Mouse (Mus musculus) brain, embryonic 14.5 days (tissue): ENCODE measurements around the gene Cd163. TPM values are rescaled to one million over a fixed set of nuclear protein-coding genes. Genes with fewer than 3 reads are reported as not detected.
A peak's percentile ranks its signal among the peaks of the same experiment; 100 is the strongest.

Experiments used
- DNase-seq: peaks from one replicate; pipeline ENCODE4 v3.0.0-alpha.2; 2011; ENCODE audit warnings: low read depth
- CTCF ChIP-seq: fragments of 200-500 bp; IDR thresholded peaks from 2 replicates; pipeline ENCODE4 v1.5.1; 2012; ENCODE audit warnings: inconsistent platforms, mild to moderate bottlenecking, moderate library complexity, borderline replicate concordance; ENCODE audit not compliant: insufficient read depth, insufficient read length; ENCODE audit errors: extremely low read depth
- POLR2A ChIP-seq: fragments of 200-500 bp; IDR thresholded peaks from 2 replicates; pipeline ENCODE4 v1.6.1; 2012; ENCODE audit warnings: mild to moderate bottlenecking, inconsistent platforms, borderline replicate concordance; ENCODE audit not compliant: poor library complexity, insufficient read depth, insufficient read length, severe bottlenecking; ENCODE audit errors: extremely low read depth
- polyA plus RNA-seq: library from polyadenylated mRNA; depleted of rRNA; stranded (reverse); fragments of >200 nt; gene quantifications from 2 replicates; pipeline ENCODE4 v1.2.3, GENCODE M21; 2012

Gene Cd163
- polyA plus RNA-seq, 1 experiment, result 0.19 TPM

DNA sequence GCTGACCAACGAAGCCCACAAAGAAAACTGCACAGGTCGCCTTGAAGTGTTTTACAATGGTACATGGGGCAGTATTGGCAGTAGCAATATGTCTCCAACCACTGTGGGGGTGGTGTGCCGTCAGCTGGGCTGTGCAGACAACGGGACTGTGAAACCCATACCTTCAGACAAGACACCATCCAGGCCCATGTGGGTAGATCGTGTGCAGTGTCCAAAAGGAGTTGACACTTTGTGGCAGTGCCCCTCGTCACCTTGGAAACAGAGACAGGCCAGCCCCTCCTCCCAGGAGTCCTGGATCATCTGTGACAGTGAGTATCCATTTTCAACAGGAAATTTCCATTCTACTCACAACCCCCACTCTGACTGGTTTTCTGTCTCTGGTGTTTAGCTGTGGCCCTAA is 15.9 kb downstream of the Cd163 start:
- no peak for TF ChIP-seq CTCF
- no peak for TF ChIP-seq POLR2A
- DNase-seq, result no peak

DNA sequence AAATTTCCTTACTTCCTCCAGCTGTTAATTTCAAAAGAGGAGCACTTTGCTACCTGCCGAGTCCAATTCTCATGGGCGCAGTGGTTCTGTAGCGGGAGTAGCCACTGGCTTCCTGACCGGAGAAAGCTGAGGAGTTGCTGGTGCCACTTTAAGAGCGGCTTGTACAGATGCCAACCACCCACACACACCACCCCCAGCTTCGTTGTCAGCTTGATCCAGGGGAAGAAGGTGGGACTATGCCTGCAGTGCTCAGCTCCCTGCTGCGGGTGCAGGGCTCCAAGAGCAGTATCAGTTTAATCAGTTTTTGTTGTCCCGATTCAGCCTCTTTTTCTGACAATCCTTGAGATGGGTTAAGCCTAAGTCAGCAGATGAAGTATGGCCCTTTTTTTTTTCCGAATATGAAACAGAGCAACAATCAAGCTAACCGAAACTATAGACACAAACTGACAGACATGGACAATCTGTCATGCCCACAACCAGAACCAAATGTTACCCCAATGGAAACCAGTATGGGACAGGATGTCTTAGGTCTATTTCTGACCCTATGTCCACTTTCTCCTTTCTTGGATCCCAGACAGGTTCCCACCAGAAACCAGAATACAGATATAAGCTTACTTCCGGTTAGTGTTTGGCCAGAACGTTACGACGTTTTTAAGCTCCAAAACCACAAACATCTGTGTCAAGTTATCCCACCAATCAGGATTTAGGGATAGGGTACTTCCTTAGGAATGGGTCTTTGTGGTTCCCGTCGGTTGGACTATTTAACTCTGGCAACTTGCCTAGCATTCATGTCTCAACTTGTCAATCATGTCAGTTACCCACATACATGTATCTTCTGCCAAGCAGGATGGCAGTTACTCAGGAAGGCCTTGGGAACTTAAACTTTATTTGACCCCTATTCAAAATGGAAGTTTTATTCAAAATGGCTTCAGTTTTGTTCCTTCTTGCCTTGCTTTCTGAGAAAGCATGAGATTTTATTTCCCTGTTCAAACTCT is 17.3 kb downstream of the Cd163 start:
- TF ChIP-seq POLR2A (no peak), CTCF (no peak)
- DNase-seq, result no peak

DNA sequence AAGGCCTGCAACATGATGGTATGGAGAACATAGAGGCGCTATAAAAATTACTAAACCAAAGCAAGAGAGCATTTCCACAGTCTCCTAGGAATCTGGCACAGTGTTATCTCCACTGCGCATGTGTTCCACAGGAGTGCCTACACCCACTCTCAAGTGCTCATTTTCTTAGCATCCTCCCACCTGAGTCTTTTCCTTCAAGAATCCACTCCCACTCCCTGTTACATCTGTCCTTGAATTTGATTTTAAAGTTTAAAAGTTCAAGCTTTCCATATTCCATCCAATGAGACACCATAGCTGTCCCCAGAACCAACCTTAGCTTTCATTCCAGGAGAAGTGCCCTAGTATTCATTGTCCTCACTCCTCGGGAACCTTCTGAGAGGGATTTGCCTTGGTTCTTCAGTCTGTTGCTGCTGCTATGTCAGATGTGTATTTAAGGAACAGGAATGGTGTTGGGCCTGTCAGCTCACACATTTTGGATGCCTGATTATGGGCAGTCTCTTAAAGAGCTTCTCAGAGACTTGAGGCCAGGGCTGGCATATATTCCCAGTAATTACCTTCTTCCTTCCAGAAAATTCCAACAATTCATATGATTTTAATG is 24.0 kb downstream of the Cd163 start:
- TF ChIP-seq POLR2A, result no peak
- no peak for TF ChIP-seq CTCF

DNA sequence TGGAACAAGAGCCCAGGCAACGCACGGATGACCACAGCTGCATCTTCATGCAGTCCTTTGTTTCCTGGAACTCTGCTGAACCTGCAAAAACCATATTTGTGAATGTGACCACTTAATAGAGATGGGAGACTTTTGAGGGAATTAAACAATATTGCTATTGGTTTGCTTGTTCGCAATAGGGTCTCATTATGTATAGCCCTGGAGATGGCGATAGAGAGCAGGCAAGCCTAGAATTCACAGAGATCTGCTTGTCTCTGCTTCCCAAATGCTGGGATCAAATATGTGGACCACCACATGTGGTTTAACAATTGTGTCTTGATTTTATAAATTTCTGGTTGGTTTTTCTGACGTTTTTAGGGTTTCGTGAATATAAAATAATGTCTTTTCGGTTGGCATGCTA is 25.2 kb downstream of the Cd163 start:
- TF ChIP-seq CTCF (no peak), POLR2A (no peak)
- DNase-seq, result no peak

More for the DNA sequence above, 24.0 kb downstream of the Cd163 start:
- no peak for DNase-seq

DNA sequence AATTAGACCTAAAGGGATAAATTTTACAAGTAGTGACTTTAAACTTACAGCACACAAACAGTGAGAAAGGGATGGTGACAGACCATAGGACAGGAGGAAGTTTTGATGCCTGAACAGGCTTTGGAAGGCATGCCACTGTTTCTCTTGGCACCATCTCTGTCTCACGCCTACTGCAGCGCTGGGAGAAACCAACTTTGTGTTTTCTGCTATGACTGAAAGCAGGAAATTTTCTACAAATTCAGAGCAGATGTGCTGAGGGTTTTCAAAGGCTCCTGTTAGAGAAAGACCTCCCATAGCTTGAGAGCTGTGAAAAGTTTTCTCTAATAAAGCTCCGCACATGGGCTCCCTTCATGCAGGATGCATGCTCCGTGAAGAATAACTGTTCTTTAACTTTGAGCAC is 40.6 kb downstream of the Cd163 start:
- TF ChIP-seq POLR2A (no peak), CTCF (no peak)
- peak; percentile 9 for DNase-seq

DNA sequence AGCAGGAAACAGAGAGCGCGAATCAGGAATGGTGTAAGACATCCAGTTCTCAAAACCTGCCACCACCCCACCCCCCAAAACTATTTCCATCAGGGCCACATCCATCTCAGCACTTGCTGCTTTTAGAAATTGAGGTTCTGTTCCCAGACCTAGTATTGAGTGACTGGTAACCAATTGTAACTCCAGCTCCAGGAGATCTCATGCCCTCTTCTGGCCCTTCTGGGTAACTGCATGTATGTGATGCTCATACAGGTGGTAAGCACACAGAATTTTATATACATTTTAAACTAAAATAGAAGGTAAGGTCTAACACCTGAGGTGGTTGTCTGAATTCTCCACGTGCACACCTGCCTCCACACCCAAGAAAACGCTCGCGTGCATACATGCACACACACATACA is 42.2 kb downstream of the Cd163 start:
- DNase-seq, result no peak
- peak; percentile 7; the same call in 1 of the 2 replicates for TF ChIP-seq CTCF
- no peak for TF ChIP-seq POLR2A

DNA sequence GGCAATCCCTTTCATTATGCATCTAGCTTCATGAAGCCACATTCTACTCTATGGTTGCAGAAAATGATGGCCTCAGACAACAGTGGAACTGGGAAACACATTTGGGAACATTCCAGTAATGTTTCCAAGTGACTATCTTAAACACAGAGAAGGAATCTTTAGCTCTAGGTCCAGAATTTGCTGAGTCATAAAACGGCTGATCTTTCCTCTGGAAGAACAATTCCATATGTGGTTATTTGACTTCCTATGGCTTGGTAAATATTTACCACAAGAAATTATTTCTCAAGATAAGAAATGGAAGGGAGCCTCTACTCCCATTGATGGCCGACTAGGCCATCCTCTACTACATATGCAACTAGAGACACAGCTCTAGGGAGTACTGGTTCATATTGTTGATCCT is 48.8 kb downstream of the Cd163 start:
- TF ChIP-seq CTCF, result no peak
- TF ChIP-seq POLR2A, result no peak
- no peak for DNase-seq

DNA sequence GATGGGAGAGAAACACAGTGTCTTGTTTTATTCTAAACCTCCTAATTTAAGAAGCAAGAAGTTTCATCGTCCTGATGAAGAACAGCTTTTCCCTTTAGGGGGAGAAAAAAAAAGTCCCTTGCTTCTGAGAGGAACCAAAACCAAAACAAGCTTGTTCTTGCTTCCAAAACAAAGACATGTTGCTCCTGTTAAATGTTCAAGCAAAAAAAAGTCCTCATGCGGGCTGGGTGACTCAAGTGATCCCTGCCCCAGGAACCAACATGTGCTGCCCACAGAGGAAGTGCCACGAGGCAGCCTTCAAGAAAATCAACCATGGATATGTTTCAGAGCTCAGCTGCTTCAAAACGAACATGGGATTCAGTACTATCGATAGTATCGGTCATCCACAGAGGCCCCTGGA is 54.5 kb downstream of the Cd163 start:
- no peak for DNase-seq
- TF ChIP-seq POLR2A (no peak), CTCF (no peak)

DNA sequence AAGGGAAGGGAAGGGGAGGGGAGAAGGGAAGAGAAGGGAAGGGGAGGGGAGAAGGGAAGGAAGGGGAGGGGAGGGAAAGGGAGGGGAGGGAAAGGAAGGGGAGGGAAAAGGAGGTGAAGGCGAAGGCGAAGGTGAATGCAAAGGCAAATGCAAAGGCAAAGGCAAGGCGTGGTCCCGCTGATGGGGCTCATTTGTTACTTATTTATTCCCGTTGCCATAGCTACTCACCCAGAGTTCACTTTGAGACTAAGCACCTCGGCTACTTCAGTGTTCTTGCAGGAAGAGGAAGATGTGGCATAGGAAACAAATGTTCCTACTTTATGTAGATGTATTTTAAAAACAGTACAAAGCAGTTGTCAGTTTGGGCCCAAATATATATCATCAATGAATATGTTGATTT is 56.1 kb downstream of the Cd163 start:
- no peak for DNase-seq
- TF ChIP-seq CTCF (no peak), POLR2A (no peak)

DNA sequence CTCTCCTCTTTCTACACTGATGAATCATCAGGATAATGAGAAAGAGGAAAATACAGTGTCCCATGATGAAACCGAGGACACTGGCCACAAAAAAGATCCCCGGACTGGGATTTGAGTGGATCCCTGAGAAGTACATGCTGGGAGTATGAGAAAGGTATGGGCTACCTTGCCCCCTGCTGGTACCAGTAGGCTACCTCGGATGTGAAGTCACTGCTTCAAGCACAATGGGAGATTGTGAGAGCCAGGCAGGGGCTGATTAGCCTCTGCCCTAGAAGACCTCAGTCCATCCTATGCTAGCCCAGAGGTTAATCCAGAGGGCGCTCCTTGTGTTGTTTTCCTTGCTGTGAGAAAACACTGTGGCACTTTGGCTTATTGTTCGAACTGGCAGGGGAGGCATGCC is 59.9 kb downstream of the Cd163 start:
- DNase-seq, result no peak
- TF ChIP-seq CTCF, result no peak
- no peak for TF ChIP-seq POLR2A

DNA sequence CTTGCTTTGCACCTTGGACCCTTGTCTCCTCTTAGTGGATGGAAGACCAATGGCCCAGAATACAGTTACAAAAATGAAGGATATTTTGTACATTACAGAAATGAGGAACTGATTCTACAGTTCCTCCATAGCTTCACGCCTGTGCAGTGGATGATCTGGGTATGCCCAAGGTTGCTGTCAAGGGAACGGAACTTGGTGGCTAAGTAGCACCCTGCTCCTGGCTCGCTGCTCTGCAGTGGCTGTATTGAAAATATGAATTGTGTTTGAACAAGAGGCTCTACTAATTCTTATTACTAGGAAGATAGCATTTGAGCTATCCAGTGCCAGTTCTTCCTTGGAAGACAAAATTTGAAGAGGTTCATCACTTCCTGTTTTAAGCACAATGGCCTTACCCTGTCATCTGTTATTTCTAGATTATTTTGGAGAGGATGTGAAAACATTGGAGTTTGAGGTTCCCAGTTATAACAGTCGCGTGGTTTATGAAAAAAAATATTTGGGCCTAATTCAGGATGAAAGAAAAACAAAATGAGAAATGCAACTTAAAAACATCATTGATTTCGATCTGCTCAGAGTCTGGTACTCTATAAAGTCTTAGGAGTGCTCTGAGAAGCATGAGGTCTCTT is 69.2 kb downstream of the Cd163 start:
- TF ChIP-seq POLR2A (no peak), CTCF (no peak)
- DNase-seq, result no peak

DNA sequence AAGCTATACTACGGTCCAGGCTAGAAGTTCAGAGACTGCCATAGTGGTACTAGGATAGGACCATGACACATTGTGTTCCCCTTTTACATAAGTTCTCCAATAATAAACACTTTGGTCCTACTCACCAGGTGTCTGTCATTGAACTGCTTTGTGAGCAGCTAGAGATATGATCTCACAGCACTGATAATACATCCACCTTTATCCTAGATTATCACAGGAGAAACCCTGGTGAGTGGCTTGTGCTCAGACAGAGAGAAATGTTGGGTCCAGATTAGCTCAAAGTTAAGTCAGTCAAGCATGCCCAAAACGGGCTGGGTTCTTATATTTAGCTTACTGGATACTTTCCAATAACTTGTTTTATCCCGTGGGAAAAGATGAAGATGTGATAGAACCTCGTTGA is 70.2 kb downstream of the Cd163 start:
- no peak for TF ChIP-seq CTCF
- no peak for TF ChIP-seq POLR2A
- DNase-seq, result no peak

DNA sequence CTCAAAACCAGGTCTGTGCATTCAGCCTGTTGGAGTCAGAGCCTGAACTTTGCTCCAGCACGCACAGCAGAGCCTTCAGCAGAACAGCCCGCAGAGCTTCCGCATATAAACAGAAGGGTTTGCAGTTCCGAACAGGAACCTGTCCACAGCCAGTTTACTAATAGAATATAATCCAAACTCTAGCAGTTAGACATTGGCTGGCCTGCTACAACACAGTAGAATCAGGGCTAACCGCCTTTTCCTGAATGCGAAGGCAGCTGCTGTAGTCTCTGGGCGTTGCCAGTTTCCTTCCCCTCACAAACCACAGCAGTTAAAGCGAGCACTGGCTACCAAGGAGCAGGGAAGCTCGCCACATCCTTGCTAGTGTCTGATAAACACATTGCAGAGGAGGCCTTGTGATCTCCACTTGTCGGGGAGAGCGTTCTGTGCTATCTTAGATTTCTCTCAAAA is 71.0 kb downstream of the Cd163 start:
- no peak for TF ChIP-seq CTCF
- TF ChIP-seq POLR2A, result no peak
- no peak for DNase-seq
